Mouse (Mus musculus) yolk sac, embryonic 10.5 days (tissue): ENCODE data around the gene Dnaaf2.
A peak's percentile ranks its signal among the peaks of the same experiment; 100 is the strongest.

Source experiments
- DNase-seq: peaks from one replicate; pipeline ENCODE4 v3.0.0-alpha.2; 2017; ENCODE audit warnings: low spot score

Gene Dnaaf2

DNA sequence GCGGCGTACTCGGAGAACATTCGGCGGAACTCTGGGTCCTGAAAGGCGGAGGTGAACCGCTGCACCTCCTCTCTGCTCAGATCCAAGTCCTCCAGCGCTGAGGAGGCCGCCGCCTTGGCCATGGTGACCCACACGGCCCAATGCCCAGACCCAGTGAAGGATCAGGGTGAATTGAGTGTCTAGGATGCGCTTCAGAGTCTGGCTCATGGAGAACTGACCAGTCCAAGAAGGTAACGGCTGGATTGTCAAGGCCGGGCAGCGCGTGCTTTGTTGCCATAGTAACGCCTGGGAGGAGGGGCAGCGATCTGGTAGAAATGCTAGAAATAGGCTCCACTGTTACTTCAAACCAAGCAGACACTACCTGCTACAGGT is at the start of gene Dnaaf2:
TSS of gene Dnaaf2 (minus strand) at position 266 of the 372 bp plus-strand sequence.
- DNase-seq: peak; percentile 85

DNA sequence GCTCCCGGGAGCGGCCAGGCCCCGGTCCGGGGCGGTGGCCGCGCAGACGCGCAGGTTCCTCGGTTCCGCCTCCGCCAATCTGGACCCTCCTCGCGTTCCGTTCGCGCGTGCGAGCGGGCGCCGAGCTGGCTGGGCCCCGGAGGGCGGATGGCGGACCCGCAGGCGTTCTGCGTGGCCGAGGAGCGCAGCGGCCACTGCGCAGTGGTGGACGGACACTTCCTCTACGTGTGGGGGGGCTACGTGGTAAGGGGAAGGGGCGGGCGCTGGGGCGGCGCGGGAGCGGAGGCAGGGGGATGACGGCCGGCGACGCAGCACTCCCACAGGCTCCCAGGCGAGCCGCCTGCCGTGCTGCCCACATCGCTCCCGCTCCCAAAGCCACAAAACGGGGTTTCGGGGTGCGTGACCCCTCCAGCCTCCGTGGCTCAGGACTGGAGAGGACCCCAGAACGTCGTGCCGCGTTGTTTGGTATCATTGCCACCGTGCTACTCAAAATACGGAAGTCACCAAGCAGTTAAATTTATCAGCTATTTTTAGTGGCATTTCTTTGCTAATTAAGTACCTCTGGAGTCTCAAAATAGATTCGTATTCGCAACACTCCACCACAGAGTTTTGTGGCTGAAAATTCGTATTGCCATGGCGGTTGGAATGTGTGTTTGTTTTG is 43.7 kb upstream of the Dnaaf2 start:
- peak; percentile 81 for DNase-seq

DNA sequence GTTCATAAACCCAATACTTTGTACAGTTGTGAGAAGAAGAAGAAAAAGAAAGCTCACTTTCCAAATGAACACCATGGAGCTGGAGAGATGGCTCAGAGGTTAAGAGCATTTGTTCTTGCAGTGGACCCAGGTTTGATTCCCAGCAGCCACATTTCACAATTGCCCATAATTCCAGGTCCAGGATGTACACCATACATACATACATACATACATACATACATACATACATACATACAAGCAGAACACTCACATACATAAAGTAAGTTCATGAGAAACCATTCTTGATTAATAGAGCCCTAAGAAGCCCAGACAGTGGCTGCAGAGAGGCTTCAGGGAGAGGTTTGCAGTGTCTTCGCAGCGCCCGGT is 43.2 kb upstream of the Dnaaf2 start:
- no peak for DNase-seq

DNA sequence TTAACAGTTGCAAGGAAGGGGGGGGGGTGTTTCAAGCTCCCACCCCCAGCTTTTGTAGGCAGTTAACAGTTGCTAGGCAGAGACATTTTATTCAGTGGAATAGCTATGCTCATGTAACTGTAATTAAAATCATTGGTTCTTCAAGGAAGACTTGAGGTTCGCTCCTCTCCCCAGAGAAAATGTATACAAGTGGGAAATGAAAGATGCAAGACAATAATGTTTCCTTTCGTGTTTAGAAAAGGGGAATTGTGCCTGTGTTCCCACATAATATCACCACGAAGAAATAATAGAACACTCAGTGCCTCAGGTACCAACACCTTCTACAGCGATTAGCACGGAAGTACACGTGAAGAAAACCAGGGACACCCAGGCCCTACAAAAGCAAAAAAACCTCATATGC is 42.6 kb upstream of the Dnaaf2 start, which contains the start of gene Klhdc1:
TSS of gene Klhdc1 (plus strand) at position 301 of the 400 bp plus-strand sequence.
- DNase-seq: no peak

DNA sequence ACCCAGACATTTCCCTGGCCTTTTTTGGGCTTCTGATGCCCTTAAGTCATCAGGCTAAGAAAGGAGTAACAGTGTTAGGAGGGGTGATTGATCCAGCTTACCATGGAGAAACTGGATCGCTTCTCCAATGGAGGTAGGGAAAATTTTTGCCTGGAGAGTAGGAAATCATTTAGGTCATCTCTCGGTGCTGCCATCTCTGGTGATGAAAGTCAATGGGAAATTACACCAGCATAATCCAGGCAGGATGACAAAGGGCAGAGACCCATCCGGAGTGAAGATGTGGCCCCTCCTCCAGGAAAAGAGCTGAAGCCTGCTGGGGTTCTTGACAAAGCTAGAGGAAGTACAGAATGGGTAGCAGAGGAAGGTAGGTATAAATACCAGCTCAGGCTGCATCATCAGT is 40.1 kb upstream of the Dnaaf2 start:
- no peak for DNase-seq

DNA sequence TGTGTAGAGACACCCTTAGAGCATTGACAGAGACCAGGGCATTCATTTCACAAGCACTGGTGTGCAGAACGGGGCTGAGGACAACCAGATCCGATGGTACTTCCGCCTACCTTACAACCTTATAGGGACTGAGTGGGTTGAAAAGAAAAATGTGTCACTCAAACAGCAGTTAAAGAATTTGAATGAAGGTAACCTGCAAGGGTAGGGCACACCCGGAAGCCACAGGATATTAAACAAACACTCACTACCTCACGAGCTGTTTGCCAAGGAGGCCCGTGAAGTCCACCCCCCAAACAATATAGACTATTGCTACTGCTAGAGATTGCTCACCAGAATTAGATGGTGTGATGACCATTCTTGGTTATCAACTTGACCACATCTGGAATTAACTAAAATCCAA is 37.6 kb upstream of the Dnaaf2 start:
- no peak for DNase-seq

DNA sequence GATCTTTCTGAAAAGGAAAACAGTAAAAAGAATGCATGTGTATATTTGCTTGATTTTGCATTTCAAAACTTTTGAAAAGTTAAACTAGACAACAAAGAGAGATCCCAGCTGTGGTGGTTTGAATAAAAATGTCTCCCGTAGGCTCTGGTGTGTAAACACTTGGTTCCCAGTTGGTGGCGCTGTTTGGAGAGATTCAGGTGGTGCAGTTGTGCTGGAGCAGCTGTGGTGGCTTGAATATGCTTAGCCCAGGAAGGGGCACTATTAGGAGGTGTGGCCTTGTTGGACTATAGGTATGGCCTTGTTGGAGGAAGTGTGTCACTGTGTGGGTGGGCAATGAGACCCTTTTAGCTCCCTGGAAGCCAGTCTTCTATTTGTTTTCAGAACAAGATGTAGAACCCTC is 31.0 kb upstream of the Dnaaf2 start:
- no peak for DNase-seq

DNA sequence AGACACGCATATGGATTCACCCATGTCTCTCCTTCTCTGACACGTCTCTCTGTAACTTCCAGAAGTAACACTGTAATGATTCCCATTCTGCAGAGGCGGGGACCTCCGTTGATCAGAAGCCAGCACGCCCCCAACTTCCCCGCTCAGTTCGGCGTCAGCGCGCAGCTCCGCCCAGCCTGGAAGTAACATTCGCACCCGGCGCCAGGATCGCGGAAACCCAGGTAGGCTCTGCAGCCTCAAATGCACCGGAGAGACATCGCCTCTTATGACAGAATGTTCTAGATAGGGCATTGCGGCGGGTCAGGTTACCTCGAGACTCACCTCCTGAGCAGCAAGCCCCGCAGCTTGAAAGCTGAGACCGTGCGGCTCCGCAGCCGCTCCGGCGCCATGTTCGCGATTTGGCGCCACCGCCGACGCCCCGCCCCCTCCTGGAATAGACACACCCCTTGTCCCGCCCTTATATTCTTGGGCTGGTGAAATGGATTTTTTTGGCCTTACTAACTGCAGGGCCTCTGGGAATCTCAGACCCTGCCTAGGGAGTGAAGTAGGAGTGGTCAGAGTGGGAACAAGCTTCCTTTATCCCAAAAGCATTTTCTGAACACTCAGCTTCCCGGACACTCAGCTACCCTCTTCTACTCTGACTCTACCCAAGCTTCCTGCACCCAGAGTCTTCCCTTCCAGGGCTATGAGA is 29.7 kb upstream of the Dnaaf2 start, which contains the start of gene Pole2:
TSS of gene Pole2 (minus strand) at position 420 of the 691 bp plus-strand sequence.
- peak; percentile 91 for DNase-seq

DNA sequence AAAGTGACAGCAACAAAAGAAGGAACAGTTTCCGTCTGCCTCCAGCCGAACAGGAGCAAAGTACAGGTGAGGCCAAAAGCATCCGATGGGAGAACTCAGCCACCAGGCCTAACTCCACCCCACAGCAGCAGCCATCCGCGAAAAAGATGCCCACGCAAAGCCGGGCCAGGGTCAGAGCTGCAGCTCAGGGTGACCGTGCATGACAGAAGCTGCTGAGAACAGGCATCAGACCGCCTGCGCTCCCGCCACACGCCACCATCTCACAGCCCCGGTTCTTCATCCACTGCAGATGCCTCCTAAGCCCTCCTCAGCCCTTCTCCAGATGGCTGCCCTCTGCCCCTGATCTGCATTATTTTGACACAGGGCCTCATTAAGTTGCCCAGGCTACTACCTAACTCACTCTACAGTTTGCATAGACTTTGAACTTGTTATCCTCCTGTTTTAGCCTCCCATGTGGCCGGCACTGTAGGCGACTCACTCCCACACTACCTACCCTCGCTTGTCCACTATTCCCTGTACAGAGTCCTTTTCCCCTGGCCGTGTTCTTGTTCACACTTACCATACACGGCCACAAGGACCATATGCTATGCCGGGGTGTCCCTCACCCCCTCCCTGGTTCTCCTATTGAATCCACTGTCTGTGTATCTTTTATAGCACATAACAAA is 22.5 kb upstream of the Dnaaf2 start:
- no peak for DNase-seq

DNA sequence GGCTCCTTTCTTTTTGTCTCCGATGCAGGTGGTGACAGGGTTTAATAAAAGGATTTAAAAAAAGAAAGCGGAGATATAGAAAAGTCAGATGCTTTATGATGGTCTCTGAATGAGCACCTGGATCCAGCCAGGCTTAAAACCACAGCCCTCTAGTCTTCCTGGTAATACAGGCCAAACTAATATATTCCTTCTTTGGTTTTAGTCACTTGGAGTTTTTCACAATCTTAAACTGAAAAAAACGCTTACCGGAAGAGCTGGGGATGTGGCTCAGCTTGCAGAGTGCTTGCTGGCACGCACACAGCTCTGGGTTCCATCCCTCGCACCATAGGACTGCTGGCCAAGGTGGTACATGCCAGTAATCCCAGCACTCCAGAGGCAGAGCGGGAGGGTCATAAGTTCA is 18.4 kb upstream of the Dnaaf2 start:
- no peak for DNase-seq

DNA sequence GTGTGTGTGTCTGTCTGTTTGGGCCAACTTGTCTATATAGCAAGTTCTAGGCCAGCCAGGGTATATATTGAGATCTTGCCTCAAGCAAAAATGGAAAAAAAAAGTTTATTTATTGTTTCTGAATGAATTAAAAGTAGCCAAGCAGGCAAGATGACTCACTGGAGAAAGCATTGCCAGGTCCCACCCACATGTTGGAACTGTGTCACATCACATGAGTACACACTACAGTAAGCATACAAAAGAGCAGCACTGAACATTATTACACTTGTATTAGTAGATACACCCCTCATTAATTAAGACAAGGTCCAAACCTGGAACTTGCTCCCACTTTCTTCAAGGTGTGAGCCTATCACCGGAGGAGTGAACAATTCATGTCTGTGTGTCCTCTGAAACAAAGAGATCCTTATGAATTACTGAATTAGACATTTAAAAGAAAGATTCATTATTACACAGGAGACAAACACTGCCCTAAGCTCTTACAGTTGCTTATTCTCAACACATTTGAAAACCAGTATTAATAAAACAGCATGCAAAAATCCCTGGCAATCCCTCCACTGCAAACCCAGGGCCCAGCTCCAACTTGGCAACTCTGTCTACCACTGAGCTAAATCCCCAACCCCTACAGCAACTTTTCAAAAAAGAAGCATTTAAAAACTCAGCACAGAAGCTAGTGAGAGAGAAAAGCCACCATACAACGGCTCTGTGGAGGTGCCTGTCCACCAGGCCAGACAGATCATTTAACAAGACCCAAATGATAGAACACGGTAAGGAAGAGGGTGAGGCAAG is 17.0 kb upstream of the Dnaaf2 start:
- no peak for DNase-seq

DNA sequence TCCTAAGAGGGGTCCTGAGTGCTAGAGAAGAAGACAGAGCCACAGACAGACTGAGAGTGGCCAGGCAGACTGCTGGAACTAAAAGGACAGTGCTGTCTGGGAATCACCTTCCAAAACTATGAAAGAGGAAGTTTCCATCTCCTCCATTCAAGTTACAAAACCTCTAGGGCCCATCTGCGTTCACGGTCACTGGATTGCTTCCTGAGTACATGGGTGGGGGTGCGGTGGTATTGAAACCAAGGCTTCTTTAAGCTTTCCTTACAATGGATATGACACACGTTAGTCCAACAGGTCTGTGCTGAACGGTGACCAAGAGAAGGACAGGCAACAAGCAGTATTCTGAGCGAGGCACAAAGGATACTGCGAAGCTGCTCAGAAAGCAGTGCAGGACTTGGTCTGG is 16.2 kb upstream of the Dnaaf2 start:
- no peak for DNase-seq

DNA sequence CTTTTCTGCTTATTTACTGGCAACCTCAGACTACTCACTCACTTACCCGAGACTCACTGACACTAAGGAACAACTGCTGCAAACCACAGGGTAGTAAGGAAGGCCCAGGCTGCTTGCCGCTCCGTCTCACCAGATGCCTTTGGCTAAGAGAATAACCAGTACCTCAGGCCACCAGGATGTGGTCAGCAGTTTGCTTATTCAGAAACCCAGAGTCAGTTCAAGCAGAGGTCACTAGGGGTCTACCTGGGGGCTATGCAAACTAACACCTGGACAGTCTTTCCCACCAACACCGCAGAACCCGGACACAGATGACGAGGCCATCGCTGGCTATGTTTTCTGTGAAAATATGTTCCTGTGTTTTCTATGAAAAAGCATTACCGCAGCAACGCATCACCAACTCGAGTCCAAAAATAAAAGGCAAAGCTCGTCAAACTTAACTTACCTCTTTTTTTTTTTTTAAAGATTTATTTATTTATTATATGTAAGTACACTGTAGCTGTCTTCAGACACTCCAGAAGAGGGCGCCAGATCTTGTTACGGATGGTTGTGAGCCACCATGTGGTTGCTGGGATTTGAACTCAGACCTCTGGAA is 15.1 kb upstream of the Dnaaf2 start:
- no peak for DNase-seq

DNA sequence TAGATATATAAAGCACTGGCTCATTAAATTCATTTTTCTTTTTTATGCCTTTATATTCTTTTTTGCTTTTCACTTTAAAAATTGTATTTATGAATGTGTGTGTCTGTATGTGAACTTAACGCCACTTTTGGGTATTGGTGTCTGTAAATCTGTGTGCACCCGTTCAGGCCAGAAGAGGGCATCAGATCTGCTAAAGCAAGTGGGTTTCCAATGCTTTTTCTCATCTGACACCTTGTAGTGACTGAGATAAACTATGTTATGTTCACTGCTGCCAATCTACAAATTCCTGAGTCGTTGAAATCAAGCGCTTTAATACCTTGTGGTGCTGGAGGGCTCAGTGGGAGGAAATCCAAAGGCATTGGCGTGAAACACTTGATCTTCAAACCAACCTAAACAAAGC is 12.8 kb upstream of the Dnaaf2 start:
- no peak for DNase-seq

DNA sequence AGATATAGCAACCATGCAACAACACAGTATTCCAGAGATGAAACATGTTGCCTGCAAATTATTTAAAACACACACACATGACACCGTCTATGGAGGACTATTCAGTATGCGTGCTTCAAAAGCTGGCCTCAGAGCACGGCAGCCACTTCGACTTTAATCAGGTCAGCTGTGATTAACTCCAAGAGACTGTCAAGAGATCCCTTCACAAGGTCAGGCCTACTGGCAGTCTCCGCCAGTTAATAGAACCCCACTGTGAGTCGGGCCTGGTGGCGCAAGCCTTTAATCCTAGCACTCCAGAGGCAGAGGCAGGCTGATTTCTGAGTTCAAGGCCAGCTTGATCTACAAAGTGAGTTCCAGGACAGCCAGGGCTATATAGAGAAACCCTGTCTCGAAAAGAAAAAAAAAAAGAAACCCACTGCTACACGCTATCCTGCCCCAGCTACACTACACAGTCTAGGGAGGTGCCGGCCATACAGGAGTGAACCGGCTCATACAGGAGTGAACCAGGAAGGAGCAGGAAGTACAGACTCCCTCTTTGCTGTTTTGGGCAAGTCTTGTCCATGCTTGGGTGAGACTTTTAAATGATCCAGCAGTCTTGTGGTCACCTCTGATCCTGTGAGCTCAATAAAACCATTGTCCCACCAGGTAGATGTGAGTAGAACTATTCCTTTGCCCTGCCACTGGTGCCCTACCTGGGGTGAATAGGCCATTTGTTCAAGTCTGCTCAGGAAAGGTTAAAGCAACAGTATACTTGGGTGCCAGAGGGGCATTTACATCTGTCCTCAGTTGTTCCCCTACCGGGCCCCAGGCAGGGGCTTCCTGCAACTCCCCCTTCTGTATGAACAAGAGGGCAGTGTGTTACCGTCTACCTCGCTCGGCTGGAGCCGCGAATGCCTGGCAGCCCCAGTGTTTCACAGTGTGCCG is 12.1 kb upstream of the Dnaaf2 start:
- no peak for DNase-seq

DNA sequence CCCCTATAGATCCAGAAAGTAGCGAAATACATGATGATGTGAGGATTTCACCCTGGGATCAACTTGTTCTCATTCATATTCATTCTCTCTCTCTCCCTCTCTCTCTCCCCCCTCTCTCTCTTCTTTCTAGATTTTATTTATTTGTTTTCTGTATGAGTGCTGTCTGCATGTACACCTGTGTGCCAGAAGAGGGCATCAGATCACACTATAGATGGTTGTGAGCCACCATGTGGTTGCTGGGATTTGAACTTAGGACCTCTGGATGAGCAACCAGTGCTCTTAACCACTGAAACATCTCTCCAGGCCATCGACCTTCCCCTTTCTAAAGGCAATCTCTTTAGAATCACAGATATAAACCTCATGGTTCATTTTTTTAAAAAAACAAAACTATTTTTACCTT is 10.3 kb upstream of the Dnaaf2 start:
- no peak for DNase-seq

DNA sequence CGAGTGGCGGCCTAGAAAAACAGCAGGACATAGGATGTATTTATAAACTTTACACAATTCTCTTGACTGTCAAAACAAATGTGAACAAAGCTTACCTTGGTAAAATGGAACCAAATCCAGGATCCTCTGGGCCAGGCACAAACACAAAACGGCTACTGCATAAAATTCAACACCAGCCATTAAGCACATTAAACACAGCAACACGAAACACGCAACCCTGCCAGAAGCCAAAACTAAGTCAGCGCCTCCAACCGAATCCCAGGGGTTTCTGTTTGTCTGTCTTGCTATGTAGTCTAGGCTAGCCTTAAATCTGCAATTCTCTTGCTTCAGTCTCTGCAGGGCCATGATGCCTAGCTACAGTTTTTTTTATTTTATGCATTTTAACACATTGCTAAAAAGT is 9.7 kb upstream of the Dnaaf2 start:
- DNase-seq: no peak

DNA sequence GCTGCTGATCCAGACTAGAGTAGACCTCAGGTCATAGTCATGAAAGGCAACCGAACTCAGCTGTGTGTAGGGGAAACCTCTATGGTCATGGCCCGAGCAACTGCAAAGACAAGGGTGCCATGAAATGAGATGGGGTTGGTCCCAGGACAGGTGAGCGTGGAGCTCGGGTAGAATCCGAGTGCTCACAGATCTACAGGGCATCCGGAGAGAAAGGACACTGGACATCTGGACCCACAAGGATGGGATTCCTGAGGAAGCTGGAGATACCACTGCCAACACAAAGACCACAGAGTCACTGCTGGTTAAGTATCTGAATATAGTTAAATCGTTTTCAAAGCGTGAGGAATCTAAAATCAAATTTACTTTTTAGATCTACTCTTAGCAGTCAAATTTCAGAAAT is 9.2 kb upstream of the Dnaaf2 start:
- DNase-seq: no peak

DNA sequence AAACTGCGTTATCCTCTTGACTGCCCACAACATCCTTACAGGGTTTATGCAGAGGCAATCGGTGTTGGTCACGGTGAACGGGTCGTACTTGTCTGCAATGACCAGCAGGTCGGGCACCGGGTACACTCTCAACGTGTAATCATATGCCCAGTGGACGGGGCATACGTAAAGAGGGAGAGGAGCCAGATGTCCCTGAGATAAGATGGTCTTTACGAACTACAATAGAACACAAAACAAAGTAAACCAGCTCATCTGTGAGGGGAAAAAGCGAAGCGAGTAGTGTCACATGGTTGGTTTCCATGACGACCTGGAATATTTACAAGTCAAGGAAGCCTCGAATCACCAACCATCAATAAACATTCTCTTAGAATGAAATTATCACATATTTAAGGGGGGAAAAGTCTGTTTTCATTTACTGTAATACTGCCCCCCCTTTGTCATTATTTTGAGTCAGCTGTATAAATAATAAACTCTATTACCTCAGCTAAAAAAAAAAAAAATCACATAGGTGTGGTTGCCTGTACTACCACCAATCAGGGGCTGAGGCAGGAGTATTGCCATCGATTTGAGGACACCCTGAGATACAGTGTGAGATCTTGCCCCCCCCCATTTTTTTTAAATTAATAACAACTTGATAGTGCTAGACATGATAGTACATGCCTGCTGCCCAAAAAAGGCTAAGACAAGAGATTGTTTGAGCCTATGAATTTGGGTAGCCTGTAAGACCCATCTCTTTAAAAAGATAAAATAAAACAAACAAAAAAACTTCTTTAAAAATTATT is 6.0 kb upstream of the Dnaaf2 start, which contains the start of gene Gm49384:
TSS of gene Gm49384 (minus strand) at position 216 of the 782 bp plus-strand sequence.
- DNase-seq: no peak

DNA sequence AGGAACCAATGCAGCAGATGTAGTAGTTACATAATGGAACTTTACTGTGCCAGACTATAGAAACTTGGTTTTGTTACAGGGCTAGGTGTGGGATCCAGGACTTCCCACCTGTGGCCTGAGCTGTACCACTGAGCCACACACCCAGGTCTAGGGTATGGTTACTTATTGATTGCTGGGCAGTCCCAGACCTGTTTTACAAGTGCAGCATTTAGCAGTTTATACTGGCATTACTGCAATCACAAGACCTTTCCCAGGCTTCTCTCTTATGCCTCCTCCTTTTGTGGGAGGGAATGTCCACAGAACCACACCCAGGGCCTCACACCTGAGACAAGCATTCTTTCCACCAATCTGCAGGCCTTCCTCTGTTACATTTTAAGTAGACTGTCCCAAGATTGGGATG is 756 bp upstream of the Dnaaf2 start:
- no peak for DNase-seq
